Mouse (Mus musculus) urinary bladder, adult 18-20 months (tissue): ENCODE data around the gene Whrn.
A peak's percentile ranks its signal among the peaks of the same experiment; 100 is the strongest.

Source experiments
- DNase-seq, 2 experiments: peaks; one replicate each; pipeline ENCODE4 v3.0.0; 2022; ENCODE audit warnings: low spot score in 2 of 2, mixed read lengths in 2 of 2

Gene Whrn

DNA sequence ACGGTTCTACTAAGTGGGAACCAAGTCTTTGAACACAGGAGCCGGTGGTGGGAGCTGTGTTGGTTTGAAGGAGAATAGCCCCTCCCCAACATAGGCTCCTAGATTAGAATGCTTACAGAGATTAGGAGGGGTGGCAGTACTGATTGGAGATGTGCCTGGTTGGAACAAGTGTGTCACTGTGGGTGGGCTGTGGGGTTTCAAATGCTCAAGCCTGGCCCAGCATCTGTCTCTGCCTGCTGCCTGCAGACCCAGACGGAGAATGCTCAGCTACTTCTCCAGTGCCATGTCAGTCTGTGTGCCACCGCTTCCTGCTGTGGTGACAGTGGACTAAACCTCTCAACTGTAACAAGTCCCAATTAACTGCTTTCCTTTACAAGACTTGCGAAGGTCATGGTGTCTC is 45.2 kb downstream of the Whrn start:
- DNase-seq, result no peak

DNA sequence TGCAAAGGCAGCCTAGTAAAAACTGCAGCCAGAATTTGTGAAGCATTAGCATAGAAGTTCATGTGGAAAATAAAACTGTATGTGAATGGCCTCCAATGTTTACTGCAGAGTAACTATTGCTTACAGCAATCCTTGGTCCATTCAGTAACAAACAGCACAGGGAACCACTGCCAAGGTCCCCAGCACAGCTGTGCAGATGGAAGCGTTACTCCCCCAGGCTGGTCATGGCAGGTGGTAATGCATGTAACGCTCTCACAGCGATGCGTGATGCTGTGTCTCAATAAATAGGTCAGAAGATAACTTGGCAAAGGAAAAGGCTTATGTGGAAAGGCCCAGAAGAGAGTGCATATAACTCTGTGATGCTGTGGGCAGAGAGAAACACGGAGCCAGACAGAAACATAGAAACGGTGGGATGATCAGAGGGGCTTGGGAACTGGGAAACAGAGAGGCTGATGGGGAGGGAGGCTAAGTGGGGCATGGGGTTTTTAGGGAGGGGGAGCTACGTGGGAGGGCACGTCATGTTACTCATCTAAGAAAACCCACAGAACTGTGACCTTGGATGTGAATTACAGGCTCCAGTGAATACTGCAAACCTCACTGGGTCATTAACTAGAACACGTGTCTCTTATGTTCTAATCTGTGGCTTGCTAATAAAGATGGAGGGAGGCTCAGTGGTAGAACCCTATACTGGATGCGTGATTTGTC is 51.3 kb downstream of the Whrn start:
- DNase-seq, result no peak

- no peak for DNase-seq
Observed at GRCm38 (mm10) chr4:63443101-63443500, 52.7 kb downstream of the Whrn start.

- DNase-seq, result no peak
Observed at GRCm38 (mm10) chr4:63441616-63442015, 54.2 kb downstream of the Whrn start.

GRCm38 (mm10) chr4:63440262-63440661 is 55.5 kb downstream of the Whrn start:
- DNase-seq, result no peak

DNA sequence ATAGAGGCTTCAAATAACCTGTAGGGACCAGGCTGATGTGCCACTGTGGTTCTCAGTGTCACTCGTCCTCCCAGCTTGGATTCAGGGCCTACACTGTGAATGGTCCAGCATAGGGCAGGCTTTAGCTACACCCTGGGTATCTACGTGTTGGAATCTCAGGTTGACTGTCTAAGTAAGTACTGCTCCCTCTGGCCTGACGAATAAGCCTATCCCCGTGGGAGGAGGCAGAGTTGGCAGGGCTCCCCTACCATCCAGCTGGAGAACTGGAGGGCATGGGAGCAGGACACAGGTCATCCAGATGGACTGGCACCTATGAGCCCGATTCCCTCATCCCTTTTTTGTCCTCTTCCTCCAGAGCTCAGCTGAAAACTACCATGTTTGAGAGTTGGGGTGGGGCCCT is 57.8 kb downstream of the Whrn start:
- no peak for DNase-seq

DNA sequence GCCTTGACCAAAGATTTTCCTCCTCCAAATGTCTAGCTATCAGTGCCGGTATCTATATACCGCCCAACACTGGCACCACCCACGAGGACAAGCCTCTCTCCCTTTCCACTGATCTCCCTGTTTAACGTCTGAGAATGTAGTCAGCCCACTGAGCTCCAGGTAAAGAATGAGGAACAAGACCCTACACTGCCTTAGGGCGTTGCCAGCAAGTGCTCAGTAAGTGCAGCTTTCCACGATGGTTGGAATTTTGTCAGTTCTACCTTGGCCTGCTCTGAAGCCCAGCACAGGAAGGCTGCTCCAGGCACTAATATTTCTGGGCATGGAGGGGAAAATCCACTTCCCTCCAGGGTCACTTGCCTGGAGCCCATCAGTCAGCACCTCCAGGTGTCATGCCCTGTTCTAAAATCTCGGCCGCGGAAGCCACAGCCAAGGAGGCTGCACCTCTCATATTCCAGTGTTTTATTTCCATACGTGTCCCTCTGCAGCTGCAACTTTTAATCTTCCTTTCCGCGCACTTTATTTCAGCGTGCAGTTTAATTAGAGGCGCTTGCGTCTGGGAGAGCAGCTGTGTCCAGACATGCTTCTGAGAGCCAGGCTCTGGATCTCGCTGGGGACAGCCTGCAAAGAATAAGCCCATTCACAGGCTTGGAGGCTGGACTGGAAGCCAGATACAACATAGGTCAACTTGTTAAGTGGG is 58.5 kb downstream of the Whrn start:
- DNase-seq, result no peak

- no peak for DNase-seq
Observed at GRCm38 (mm10) chr4:63435402-63435801, 60.4 kb downstream of the Whrn start.

- DNase-seq, result no peak
Observed at GRCm38 (mm10) chr4:63431098-63431497, 64.7 kb downstream of the Whrn start.

- no peak for DNase-seq
Observed at GRCm38 (mm10) chr4:63430357-63430756, 65.4 kb downstream of the Whrn start.

DNA sequence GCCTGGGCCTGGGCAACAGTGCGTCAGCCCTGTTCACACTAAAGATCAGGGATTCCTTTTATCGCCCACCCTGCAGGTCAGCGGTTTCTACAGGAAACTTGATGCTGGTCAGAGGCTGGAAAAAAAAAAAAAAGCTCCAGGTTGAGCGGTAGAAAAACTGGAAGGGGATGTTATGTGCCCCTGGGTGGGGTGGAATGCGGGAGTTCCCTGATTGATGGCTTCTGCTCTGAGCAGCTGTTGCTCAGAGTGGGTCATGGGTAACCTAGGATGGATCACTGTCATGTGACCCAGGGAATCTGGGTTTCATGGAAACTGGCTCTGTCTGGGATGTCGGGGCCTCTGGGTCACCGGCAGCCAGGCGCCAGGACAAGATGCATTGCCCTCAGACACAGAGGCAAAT is 69.5 kb downstream of the Whrn start:
- DNase-seq, result no peak

DNA sequence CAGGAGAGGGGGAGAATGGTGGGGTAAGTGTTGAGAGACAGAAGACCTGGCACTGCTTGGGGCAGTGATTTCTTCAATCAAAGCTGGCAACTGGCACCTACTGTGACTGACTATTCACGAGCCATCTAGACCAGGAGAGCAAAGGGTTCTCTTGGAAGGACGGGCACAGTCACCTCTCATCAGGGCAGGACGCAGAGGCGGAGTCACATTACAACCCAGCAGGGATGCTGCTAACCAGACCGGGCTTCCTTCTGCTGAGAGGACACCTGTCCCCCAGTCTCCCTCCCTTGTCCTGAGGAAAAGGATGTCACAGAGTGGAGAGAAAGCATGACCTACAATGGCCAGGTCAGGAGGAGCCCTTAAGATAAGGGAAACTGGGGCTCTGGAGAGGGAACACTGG is 72.0 kb downstream of the Whrn start:
- DNase-seq, result no peak

GRCm38 (mm10) chr4:63423231-63423630 is 72.6 kb downstream of the Whrn start:
- DNase-seq, result no peak

DNA sequence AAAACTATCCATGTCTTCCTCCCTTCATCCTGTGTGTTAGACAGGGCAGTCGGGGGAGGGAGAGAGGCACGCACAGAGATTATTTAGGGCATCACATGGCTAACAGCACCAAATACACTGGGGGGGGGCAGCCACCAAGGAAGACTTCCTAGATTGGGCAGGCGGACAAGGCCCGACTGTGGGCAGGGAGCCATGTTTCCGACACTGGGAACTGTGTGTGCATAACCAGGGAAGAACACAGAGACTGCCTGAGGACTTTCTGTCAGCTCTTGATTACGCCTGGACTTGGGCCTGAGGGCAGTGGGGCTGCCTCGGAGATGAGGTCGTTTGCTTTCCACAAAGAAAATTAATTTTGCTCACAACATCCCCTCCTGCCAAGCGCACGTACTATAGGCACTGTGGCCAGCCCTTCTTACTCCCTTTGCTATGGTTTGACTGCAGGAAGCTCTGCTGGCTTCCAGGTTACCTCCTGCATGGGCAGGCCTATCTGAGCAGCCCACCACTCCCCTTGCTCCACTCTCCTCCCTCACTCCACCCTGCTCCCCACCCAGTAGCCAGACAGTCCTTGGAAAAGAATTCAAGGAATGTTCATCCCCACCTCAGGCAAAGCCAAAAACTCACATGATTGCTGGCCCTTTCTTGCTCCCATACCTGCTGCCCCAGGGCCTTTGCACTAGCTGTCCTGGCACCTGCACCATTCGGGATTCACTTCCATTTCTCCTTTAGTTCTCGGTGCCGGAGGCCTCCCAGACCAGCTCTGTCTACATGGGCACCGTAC is 75.5 kb downstream of the Whrn start:
- no peak for DNase-seq

- DNase-seq, result no peak
Observed at GRCm38 (mm10) chr4:63418270-63418669, 77.5 kb downstream of the Whrn start.

DNA sequence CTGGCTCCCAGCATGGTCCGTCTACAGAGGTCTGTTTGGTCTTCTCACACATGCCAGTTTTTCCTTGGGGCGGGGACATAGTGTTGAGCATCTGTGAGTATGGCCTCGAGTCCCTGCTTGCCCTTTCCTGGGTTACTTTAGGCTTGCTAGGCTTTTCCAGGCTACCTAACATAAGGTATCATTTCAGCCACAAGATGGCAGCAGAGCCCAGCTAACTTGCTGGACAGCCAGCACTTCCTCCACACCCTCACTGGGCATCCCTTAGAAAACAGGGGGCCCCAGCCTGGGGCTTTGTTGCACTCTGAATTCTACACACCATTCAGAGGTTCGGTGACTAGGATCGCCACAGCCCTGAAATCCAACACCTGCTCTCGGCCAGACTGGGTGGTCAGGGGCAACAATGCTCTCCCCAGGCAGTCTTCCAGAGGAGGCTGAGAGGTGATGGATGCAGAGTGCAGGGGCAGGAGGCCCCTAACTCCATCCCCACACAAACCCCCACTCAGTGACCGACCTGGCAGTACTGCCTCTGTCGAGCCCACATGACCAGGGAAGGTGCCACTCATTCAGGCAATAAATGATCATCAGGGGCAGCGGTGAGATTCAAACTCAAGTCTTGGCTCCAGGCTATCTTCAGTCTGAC is 78.4 kb downstream of the Whrn start:
- DNase-seq, result peak; percentile 52 to 57

- DNase-seq, result no peak
Observed at GRCm38 (mm10) chr4:63414951-63415350, 80.8 kb downstream of the Whrn start.

DNA sequence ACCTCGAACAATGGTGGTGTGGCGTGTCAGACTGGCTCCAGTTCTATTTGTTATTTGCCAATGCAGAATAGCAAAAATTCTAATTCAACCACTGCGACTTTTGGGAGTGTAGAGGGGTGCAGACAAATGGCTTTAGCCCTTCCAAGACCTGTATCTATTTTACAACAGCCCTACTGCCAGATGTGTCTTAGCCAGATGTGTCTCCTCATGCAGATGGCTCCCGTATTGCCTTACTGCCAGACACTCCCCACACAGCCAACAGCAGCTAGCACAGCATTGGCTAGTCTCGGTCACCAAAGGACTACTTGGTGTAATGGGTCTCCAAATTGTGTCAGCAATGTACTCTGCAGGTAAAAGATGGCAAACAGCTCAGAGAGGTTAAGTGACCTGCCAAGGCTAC is 84.6 kb downstream of the Whrn start:
- no peak for DNase-seq

GRCm38 (mm10) chr4:63410583-63410934 is 85.2 kb downstream of the Whrn start:
- peak; percentile 85 to 90 for DNase-seq

- peak in 1 of 2 experiments; percentile 45 for DNase-seq
Observed at GRCm38 (mm10) chr4:63409908-63410582, 85.7 kb downstream of the Whrn start.

DNA sequence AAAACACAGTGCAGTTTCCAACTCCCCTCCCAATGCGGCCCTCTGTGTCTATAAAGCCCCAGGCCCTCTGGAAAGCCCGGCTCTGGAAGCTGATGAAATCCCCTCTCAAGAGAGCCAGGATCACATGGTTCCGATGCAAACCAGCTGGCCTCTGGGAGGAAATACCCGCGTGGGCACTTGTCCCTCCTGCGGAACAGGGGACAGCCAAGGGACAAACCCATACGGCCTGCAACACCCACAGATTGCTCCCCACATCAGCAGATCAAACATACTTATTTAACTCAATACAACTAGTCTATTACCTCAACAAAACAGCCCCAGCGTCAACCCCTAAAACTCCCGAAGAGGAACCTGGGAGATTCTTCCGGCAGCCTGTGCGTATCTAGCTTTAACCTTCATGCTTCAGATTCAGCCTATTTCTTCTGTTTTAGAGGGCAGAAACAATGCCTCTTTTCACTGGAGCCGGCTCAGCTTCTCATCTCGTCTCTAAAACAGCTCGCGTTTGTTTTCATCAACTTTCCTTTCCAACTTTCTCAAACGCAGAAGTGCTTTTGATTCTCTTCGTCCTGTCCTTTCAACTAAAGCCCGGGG is 86.4 kb downstream of the Whrn start:
- DNase-seq, result no peak
